Mouse (Mus musculus): ENCODE data around the gene Ocel1. TPM values are rescaled to one million over a fixed set of nuclear protein-coding genes. Genes with fewer than 3 reads are reported as not detected.

Ocel1 gene
- polyA plus RNA-seq, 1 experiment from 2014 or later, result 6.5 TPM

- Histone ChIP-seq H3K4me3 (peak within 1 kb of the TSS; percentile 74), H3K27ac (peak within 1 kb of the TSS; percentile 85), H3K4me1 (peaks cover 43% of the 10 kb centered on the region), H3K4me2 (peak within 1 kb of the TSS; percentile 93), H3K36me3 (replicated peaks) (no peaks in the 10 kb centered on the region), H3K27me3 (replicated peaks) (peaks cover 3% of the 10 kb centered on the region; the same call in 1 of the 2 replicates), H3K9me3 (no peaks in the 10 kb centered on the region), H3K9ac (peak within 1 kb of the TSS; percentile 76)
- peak; percentile 68 for ATAC-seq (replicated peaks)
- WGBS, result under 1% methylated on average over 81 of the region's 89 CpGs
These were observed 10.4 kb downstream of the Ocel1 start, which contains the start of gene Nr2f6 for GRCm38 (mm10) chr8:71381421-71381970. Gene Nr2f6 (minus strand): TSS chr8:71381960.

DNA sequence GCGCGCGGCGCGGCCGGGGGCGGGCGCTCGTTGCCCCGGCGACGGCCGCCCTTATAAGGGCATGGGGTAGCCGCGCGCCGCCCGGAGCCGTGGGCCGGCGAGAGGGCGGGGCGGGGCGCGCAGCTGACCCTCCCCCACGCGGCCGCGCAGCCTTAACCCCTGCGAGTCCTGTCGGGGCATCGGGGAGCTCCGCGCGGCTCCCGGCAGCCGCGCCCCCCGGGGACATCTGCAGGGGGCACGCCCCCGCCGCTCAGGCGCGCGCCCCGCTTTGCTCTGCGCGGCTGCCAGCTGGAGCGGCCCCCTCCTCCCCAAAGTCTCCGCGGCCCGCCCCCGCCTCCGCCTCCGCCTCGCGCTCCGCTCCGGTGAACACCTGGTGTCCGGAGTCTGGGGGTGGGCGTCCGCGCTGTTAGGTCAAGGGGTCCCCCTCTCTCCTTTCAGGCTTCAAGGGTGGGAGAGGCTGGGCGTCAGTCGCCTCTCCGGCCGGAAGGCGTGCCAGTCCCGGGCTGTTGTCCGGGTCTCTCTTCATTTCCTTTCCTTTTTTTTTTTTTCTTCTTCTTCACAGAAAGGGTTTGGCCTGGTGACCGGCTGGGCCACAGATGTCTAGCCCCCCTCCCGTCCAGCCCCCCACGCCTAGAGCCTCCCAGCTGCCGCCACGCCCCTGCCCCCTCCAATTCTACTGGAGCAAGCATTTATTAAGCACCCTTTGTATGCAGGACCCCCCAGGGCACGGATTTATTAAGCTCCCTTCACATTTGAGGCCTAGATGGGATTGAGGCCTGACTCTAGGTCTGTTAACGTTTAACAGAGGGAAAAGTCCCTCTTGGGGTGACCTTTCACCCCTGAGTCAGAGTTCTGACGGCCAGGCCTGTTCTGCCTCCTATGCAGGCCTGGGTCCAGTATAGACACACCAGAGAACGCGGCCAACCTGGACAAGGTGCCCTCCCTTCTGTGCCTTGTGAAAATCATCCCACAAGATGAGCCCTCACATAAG is 11.2 kb downstream of the Ocel1 start:
- Histone ChIP-seq H3K4me1 (peaks cover 37% of the 10 kb centered on the region), H3K4me3 (peak overlapping the region; percentile 74), H3K36me3 (replicated peaks) (no peaks in the 10 kb centered on the region), H3K9me3 (no peaks in the 10 kb centered on the region), H3K27me3 (replicated peaks) (peaks cover 3% of the 10 kb centered on the region; the same call in 1 of the 2 replicates), H3K9ac (peak overlapping the region; percentile 76), H3K4me2 (peak overlapping the region; percentile 93), H3K27ac (peak overlapping the region; percentile 85)
- ATAC-seq (replicated peaks), result peak; percentile 86
- WGBS, result 2% methylated on average over 46 of the region's 80 CpGs

GRCm38 (mm10) chr8:71383396-71383795 is 12.3 kb downstream of the Ocel1 start:
- H3K27ac ChIP-seq, result peak overlapping the region; percentile 85
- ATAC-seq (replicated peaks), result no peak
- H3K9me3 ChIP-seq, result no peaks in the 10 kb centered on the region
- peaks cover 37% of the 10 kb centered on the region for H3K4me1 ChIP-seq
- H3K4me3 ChIP-seq, result no peak overlapping the region
- no peak overlapping the region for H3K9ac ChIP-seq
- 8% methylated on average over 12 of the region's 12 CpGs for WGBS
- no peaks in the 10 kb centered on the region for H3K36me3 ChIP-seq (replicated peaks)
- no peak overlapping the region for H3K4me2 ChIP-seq
- no peaks in the 10 kb centered on the region for H3K27me3 ChIP-seq (replicated peaks)

GRCm38 (mm10) chr8:71383860-71384259 is 12.8 kb downstream of the Ocel1 start:
- no peaks in the 10 kb centered on the region for H3K9me3 ChIP-seq
- H3K27me3 ChIP-seq (replicated peaks), result no peaks in the 10 kb centered on the region

GRCm38 (mm10) chr8:71385212-71385835 is 14.2 kb downstream of the Ocel1 start:
- H3K4me3 ChIP-seq, result no peak overlapping the region
- no peak for ATAC-seq (replicated peaks)
- H3K27ac ChIP-seq, result no peak overlapping the region
- H3K4me1 ChIP-seq, result peaks cover 19% of the 10 kb centered on the region
- H3K9me3 ChIP-seq, result no peaks in the 10 kb centered on the region
- 73% methylated on average over 12 of the region's 12 CpGs for WGBS
- no peaks in the 10 kb centered on the region for H3K36me3 ChIP-seq (replicated peaks)
- no peak overlapping the region for H3K4me2 ChIP-seq
- H3K9ac ChIP-seq, result no peak overlapping the region
- no peaks in the 10 kb centered on the region for H3K27me3 ChIP-seq (replicated peaks)

More at GRCm38 (mm10) chr8:71383860-71384259, 12.8 kb downstream of the Ocel1 start:
- Histone ChIP-seq H3K9ac (no peak overlapping the region), H3K27ac (no peak overlapping the region), H3K4me1 (peaks cover 33% of the 10 kb centered on the region), H3K4me2 (no peak overlapping the region), H3K4me3 (no peak overlapping the region), H3K36me3 (replicated peaks) (no peaks in the 10 kb centered on the region)
- no peak for ATAC-seq (replicated peaks)
- 33% methylated on average over 3 of the region's 3 CpGs for WGBS

DNA sequence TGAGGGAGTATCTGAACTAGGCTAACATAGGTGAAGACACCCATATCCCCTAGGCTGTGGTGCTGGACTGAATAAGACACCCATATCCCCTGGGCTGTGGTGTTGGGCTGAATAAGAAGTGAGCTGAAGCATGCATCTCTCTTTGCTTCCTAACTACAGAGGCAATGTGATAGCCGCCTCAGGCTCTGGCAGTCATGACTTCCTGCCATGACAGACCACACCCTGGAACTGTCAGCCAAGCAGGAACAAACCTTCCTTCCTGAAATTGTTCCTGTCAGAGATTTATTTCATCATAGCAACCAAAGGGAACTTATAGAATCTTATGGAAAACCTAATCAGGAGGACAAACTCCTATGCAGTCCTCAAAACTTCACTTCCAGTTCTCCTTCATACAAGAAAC is 17.2 kb downstream of the Ocel1 start:
- Histone ChIP-seq H3K4me1 (no peaks in the 10 kb centered on the region), H3K27ac (no peak overlapping the region), H3K4me3 (no peak overlapping the region), H3K27me3 (replicated peaks) (no peaks in the 10 kb centered on the region), H3K36me3 (replicated peaks) (no peaks in the 10 kb centered on the region), H3K4me2 (no peak overlapping the region), H3K9me3 (no peaks in the 10 kb centered on the region), H3K9ac (no peak overlapping the region)
- WGBS, result 80% methylated on average over 1 of the region's 1 CpGs
- no peak for ATAC-seq (replicated peaks)

- no peaks in the 10 kb centered on the region for H3K36me3 ChIP-seq (replicated peaks)
- WGBS, result 95% methylated on average over 2 of the region's 2 CpGs
These were observed 20.6 kb downstream of the Ocel1 start for GRCm38 (mm10) chr8:71391696-71392095.

DNA sequence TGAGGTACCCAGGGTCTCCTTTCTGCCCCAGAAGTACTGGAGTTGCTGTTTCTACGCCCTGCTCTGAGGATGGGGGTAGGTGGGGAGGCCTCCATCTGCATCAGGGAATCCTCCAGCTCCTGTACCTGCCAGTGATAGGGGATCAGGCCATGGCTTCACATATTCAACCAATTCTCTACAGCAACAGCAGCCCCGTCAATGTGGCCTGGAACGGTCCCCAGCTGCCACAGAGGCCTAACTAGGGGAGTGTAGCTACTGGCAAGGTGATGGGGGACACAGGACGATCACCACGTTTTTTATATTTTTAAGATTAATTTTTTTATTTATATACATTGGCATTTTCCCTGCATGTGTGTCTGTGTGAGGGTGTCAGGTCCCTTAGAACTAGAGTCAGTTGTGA is 21.3 kb downstream of the Ocel1 start:
- no peak overlapping the region for H3K27ac ChIP-seq
- no peaks in the 10 kb centered on the region for H3K36me3 ChIP-seq (replicated peaks)
- no peak for ATAC-seq (replicated peaks)
- H3K9me3 ChIP-seq, result no peaks in the 10 kb centered on the region
- peaks cover 8% of the 10 kb centered on the region for H3K4me1 ChIP-seq
- 75% methylated on average over 5 of the region's 5 CpGs for WGBS
- no peaks in the 10 kb centered on the region for H3K27me3 ChIP-seq (replicated peaks)
- no peak overlapping the region for H3K9ac ChIP-seq
- H3K4me2 ChIP-seq, result no peak overlapping the region
- H3K4me3 ChIP-seq, result no peak overlapping the region

More at GRCm38 (mm10) chr8:71391696-71392095, 20.6 kb downstream of the Ocel1 start:
- no peak overlapping the region for H3K27ac ChIP-seq
- no peak overlapping the region for H3K4me2 ChIP-seq
- H3K9ac ChIP-seq, result no peak overlapping the region
- no peaks in the 10 kb centered on the region for H3K9me3 ChIP-seq
- H3K4me1 ChIP-seq, result 0 out of 2 replicates have a peak, but pooled peaks cover 4% of the 10 kb centered on the region
- H3K4me3 ChIP-seq, result no peak overlapping the region
- no peak for ATAC-seq (replicated peaks)
- H3K27me3 ChIP-seq (replicated peaks), result no peaks in the 10 kb centered on the region

DNA sequence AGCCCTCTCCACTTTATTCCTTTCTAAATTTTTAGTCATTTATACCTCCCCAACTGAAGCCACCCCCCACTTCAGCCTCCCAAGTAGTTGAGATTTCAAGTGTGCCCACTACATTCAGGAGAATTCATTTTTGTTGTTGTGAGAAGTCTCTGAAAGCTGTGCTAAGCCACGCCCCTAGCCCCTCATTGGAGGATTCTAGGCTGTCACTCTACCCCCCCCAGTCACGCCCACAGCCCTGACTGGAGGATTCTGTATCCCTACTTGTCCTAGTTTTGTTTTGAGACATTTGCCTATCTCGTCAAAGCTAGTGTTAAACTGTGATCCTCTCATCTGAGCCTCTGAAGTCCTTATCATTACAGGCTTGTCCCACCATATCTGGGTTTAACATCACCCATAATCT is 21.8 kb downstream of the Ocel1 start:
- no peak for ATAC-seq (replicated peaks)
- H3K27ac ChIP-seq, result no peak overlapping the region
- H3K36me3 ChIP-seq (replicated peaks), result no peaks in the 10 kb centered on the region
- H3K9ac ChIP-seq, result no peak overlapping the region
- H3K4me2 ChIP-seq, result no peak overlapping the region
- no peaks in the 10 kb centered on the region for H3K9me3 ChIP-seq
- WGBS, result 14% methylated on average over 3 of the region's 3 CpGs
- H3K27me3 ChIP-seq (replicated peaks), result no peaks in the 10 kb centered on the region
- H3K4me1 ChIP-seq, result peaks cover 13% of the 10 kb centered on the region
- no peak overlapping the region for H3K4me3 ChIP-seq

GRCm38 (mm10) chr8:71394481-71394880 is 23.4 kb downstream of the Ocel1 start:
- no peak for ATAC-seq (replicated peaks)
- H3K4me2 ChIP-seq, result no peak overlapping the region
- H3K27ac ChIP-seq, result no peak overlapping the region
- no peaks in the 10 kb centered on the region for H3K9me3 ChIP-seq
- no peak overlapping the region for H3K4me3 ChIP-seq
- WGBS, result 76% methylated on average over 7 of the region's 7 CpGs
- peaks cover 8% of the 10 kb centered on the region; the same call in 1 of the 2 replicates for H3K36me3 ChIP-seq (replicated peaks)
- no peak overlapping the region for H3K9ac ChIP-seq
- H3K4me1 ChIP-seq, result peaks cover 13% of the 10 kb centered on the region
- H3K27me3 ChIP-seq (replicated peaks), result no peaks in the 10 kb centered on the region

- Histone ChIP-seq H3K27me3 (replicated peaks) (no peaks in the 10 kb centered on the region), H3K4me2 (no peak overlapping the region), H3K36me3 (replicated peaks) (peaks cover 11% of the 10 kb centered on the region; the same call in 1 of the 2 replicates), H3K4me3 (no peak overlapping the region), H3K4me1 (peaks cover 13% of the 10 kb centered on the region), H3K9me3 (no peaks in the 10 kb centered on the region), H3K9ac (no peak overlapping the region), H3K27ac (no peak overlapping the region)
- ATAC-seq (replicated peaks), result no peak
- WGBS, result 88% methylated on average over 10 of the region's 10 CpGs
These were observed 24.0 kb downstream of the Ocel1 start for GRCm38 (mm10) chr8:71395071-71395470.

DNA sequence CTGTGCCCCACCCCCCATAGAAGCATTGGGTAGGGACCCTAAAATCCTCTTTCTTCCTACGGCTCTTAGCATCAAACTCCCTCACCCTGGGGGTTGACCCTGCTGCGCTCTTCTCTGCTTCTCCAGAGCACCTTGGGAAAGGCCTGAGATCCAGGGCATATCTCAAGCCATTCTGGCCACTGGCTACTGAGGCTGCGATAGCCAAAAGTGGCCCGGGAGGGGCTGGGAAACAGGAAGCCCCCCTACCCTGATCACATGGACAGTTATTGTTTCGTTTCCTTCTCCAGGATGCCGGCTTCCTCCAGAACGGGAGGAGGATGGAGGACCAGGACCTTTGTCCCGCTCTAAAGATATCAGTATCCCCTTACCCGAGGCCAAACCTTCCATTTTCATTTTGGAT is 24.5 kb downstream of the Ocel1 start, which contains the start of gene Ushbp1:
Ushbp1 (minus strand) TSS at position 174 of the 400 bp plus-strand sequence.
- Histone ChIP-seq H3K4me1 (peaks cover 13% of the 10 kb centered on the region), H3K4me2 (peak within 1 kb of the TSS; percentile 89), H3K9me3 (no peaks in the 10 kb centered on the region), H3K36me3 (replicated peaks) (peaks cover 11% of the 10 kb centered on the region; the same call in 1 of the 2 replicates), H3K9ac (no peak within 1 kb of the TSS), H3K4me3 (peak within 1 kb of the TSS; percentile 75), H3K27ac (peak within 1 kb of the TSS; percentile 73), H3K27me3 (replicated peaks) (no peaks in the 10 kb centered on the region)
- no peak for ATAC-seq (replicated peaks)
- WGBS, result 85% methylated on average over 9 of the region's 9 CpGs

Data from midbrain, embryonic 15.5 days (tissue).